Mouse (Mus musculus) kidney, embryonic 16.5 days (tissue): ENCODE measurements around the gene Lrrc51. TPM values are rescaled to one million over a fixed set of nuclear protein-coding genes. Genes with fewer than 3 reads are reported as not detected.

ENCODE experiments used
- ATAC-seq: fragments of 200-750 bp; cut with Nextera tagmentation; 2 replicates; pipeline ENCODE4 v1.8.0; 2017; ENCODE audit warnings: moderate TSS enrichment; ENCODE audit not compliant: low FRiP score, low TSS enrichment
- H3K27ac ChIP-seq: fragments of 300-500 bp; sonication (generic); 2 replicates; pipeline ENCODE4 v1.5.1; 2014; ENCODE audit warnings: low read length
- H3K27me3 ChIP-seq: fragments of 300-500 bp; sonication (generic); 2 replicates; pipeline ENCODE4 v1.6.1; 2014; ENCODE audit warnings: low read length, control low read depth, mixed read lengths; ENCODE audit not compliant: insufficient read depth
- H3K36me3 ChIP-seq: fragments of 300-500 bp; sonication (generic); 2 replicates; pipeline ENCODE4 v1.6.1; 2014; ENCODE audit warnings: low read length, control low read depth, mixed read lengths; ENCODE audit not compliant: insufficient read depth
- H3K4me1 ChIP-seq: fragments of 300-500 bp; sonication (generic); 2 replicates; pipeline ENCODE4 v1.6.1; 2014; ENCODE audit warnings: low read length, control low read depth, mixed read lengths; ENCODE audit not compliant: insufficient read depth
- H3K4me2 ChIP-seq: fragments of 300-500 bp; sonication (generic); replicated peaks from 2 replicates; pipeline ENCODE4 v1.6.1; 2014; ENCODE audit warnings: low read depth, low read length
- H3K4me3 ChIP-seq: fragments of 300-500 bp; sonication (generic); 2 replicates; pipeline ENCODE4 v1.5.1; 2014; ENCODE audit warnings: mild to moderate bottlenecking, low read length
- H3K9ac ChIP-seq: fragments of 300-500 bp; sonication (generic); replicated peaks from 2 replicates; pipeline ENCODE4 v1.6.1; 2014; ENCODE audit warnings: low read length
- H3K9me3 ChIP-seq: fragments of 300-500 bp; sonication (generic); 2 replicates; pipeline ENCODE4 v1.6.1; 2016; ENCODE audit warnings: low read length, control low read depth
- WGBS: fragments of 180-500 bp; shearing (Covaris S2); extraction: QIAGEN DNeasy Blood & Tissue Kit; methylation state at CpG from one replicate; pipeline ENCODE4 v1.1.7; 2014; 5-methylcytosine and 5-hydroxymethylcytosine counted together
- polyA plus RNA-seq: library from polyadenylated mRNA; unstranded; fragments of >200 nt; fragmentation: Nextera tagmentation; extraction: Ambion mirVana; gene quantifications from 2 replicates; pipeline ENCODE4 v1.2.1, GENCODE M21; 2015

The Lrrc51 gene
- polyA plus RNA-seq = 10.8 and 13.9 TPM in 2 replicates

DNA sequence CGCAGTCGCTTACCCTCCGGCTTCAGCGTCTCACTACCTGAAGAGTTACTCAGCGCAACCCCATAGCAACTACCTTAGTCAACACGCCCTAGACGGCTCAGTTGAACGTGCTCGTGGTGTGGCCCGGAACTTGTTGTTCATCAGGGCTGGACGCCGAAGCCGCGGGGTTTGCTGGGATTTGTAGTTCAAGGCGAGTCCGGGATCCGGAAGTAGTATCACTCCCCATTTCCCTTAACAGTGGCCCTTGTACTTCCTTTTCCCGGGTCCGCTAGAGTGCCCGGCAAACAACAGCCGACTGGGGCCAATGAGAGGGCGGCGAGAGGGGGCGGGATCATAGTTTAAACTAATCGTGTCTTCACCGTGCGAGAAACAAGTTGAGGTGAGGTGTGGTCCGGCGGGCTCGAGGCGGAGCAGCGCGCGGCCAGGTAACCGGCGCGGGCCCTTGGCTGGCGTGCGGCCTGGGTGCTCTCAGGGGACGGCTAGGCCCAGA lies at the start of gene Lrrc51, which contains the start of gene Numa1:
Gene Lrrc51 (minus strand): TSS at position 145 of the 490 bp plus-strand sequence.
Gene Numa1 (plus strand): TSS at position 361 of the 490 bp plus-strand sequence.
- WGBS = under 1% methylated on average over 40 of the region's 40 CpGs

DNA sequence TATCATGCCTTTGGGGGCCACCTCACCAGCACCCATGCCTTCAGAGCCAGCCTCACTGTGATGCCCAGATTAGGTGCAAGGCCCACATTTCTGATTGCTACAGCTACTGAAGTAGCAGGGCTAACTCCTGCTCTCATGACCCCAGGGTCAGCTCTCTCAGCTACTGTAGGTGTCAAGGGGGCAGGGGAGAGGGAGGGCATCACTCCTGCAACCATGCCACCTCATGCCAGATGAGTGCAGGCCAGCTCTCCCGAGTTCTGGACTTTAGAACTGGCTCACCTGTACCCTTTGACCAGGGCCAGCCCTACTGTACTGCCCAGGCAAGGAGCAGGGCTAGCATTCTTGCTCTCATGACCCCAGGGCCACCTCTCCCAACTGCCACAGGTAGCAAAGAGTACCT lies 49.0 kb upstream of the Lrrc51 start:
- WGBS = 81% methylated on average over 1 of the region's 1 CpGs
- Histone ChIP-seq H3K4me1 (0 out of 2 replicates have a peak, but pooled peaks cover 4% of the 10 kb centered on the region), H3K4me2 (no peak overlapping the region), H3K27ac (no peak overlapping the region), H3K27me3 (no peaks in the 10 kb centered on the region), H3K36me3 (peaks cover 24% of the 10 kb centered on the region; the same call in 1 of the 2 replicates), H3K9me3 (no peaks in the 10 kb centered on the region), H3K4me3 (no peak overlapping the region), H3K9ac (no peak overlapping the region)
- ATAC-seq = no peak

More for the DNA sequence above, at the start of gene Lrrc51, which contains the start of gene Numa1:
- H3K9ac ChIP-seq = peak within 1 kb of the TSS; percentile 78
- H3K4me2 ChIP-seq = peak within 1 kb of the TSS; percentile 78
- H3K4me3 ChIP-seq = peak within 1 kb of the TSS; percentile 65
- H3K4me1 ChIP-seq = peaks cover 17% of the 10 kb centered on the region; the same call in 1 of the 2 replicates
- ATAC-seq = peak; percentile 99
- peak within 1 kb of the TSS; percentile 59 for H3K27ac ChIP-seq
- H3K27me3 ChIP-seq = no peaks in the 10 kb centered on the region
- no peaks in the 10 kb centered on the region for H3K36me3 ChIP-seq
- no peaks in the 10 kb centered on the region for H3K9me3 ChIP-seq

DNA sequence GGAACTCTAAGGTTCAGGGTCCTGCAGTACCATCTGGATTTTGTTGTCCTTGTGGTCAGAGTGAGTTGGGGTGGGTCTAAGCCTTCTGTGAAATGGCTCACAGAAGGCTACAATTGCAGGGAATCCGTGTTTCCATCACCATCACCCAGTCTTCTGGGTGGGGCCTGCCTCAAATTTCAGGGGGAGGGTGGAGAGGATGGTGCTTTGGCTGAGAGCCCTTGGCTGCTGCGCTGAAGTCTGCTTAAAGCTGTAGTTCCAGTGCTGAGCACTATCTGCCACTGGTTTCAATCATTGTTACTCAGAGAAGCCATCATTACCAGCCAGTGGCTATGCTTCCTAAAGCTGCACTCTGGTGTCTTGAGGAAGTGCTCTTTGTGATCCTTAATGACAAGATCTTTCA lies 40.8 kb upstream of the Lrrc51 start:
- Histone ChIP-seq H3K27ac (no peak overlapping the region), H3K4me1 (peaks cover 34% of the 10 kb centered on the region), H3K4me3 (no peak overlapping the region), H3K27me3 (no peaks in the 10 kb centered on the region), H3K4me2 (no peak overlapping the region), H3K9me3 (no peaks in the 10 kb centered on the region), H3K36me3 (peaks cover 6% of the 10 kb centered on the region; the same call in 1 of the 2 replicates), H3K9ac (0 out of 2 replicates have a peak overlapping the region, but pooled peaks have one; percentile 20)
- ATAC-seq = no peak
- WGBS = 32% methylated on average over 2 of the region's 2 CpGs

DNA sequence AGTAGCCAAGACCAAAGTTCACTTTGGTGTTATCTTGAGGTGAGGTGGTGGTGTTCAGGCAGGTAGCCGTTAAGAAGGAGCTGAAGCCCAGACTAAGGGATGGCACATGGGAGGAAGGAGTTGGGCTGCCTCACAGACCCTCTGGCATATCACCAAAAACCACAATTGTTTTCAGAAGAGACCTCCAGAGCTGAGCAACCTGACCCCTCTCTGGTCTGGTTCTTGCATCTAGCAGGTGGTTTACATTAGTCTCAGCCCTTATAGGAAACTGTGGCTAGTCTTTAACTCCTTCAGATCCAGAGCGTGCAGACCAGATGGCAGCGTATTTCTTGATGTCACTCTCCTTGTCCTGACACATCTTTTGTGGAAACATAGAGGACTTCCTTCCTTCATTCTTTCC lies 40.0 kb upstream of the Lrrc51 start:
- 55% methylated on average over 3 of the region's 3 CpGs for WGBS
- no peak overlapping the region for H3K9ac ChIP-seq
- ATAC-seq = no peak
- H3K27me3 ChIP-seq = no peaks in the 10 kb centered on the region
- H3K9me3 ChIP-seq = no peaks in the 10 kb centered on the region
- no peak overlapping the region for H3K4me3 ChIP-seq
- no peak overlapping the region for H3K4me2 ChIP-seq
- H3K4me1 ChIP-seq = peaks cover 40% of the 10 kb centered on the region
- no peak overlapping the region; the same call in 1 of the 2 replicates for H3K27ac ChIP-seq
- H3K36me3 ChIP-seq = peaks cover 6% of the 10 kb centered on the region; the same call in 1 of the 2 replicates

DNA sequence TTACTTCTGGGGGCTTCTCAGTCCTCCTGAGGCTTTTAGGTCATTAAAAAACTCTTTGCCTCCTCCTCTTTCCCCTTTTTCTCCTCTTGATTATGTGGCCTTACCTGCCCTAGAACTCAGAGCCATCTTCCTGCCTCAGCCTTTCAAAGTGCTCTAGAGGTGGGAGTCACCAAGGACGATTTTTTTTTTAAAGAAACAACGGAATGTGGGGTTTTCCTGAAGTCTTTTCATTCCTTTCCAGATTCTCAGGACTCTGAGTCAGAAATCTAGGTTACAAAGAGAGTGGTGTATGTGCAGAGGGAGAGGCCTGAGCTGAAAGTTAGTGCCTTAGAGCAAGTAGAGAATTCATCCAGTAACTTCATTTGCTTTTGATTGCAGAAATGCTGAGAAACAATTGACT lies 38.0 kb upstream of the Lrrc51 start:
- peak overlapping the region; percentile 62 for H3K4me3 ChIP-seq
- WGBS = 48% methylated on average over 2 of the region's 2 CpGs
- H3K4me1 ChIP-seq = peaks cover 42% of the 10 kb centered on the region
- no peaks in the 10 kb centered on the region for H3K27me3 ChIP-seq
- H3K36me3 ChIP-seq = peaks cover 6% of the 10 kb centered on the region; the same call in 1 of the 2 replicates
- H3K9me3 ChIP-seq = no peaks in the 10 kb centered on the region
- peak overlapping the region; percentile 77 for H3K4me2 ChIP-seq
- peak overlapping the region; percentile 98 for H3K27ac ChIP-seq
- ATAC-seq = no peak
- H3K9ac ChIP-seq = peak overlapping the region; percentile 81

DNA sequence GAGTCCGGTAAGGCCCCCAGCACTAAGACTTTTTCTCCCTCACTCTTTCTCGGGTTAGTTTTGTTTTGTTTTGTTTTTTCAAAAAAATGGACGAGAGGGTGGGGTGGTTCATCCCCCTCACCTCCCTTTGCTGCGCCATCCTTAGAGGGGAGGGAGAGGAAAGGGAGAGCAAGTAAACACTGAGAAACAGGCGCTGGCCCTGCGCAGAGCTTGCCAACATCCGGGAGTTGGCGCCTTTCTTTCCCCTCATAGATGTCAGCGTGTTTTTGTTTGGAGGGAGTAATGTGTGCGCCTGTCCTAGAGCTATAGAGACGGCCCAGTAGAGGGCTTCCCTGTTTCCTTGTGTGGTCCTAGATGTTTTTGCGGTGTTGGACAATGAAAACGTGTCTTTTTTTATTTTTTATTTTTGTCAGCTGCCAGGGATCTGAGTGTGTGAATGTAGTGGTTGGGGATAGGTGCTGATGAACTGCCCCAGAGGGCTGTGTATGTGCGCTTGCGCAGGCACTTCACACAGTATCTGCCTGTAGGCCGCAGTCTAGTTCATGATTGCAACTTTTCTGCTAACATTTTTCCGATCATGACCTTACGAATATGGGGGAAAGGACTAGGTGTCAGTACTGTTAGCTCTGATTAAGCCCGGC lies 37.2 kb upstream of the Lrrc51 start:
- Histone ChIP-seq H3K4me2 (peak overlapping the region; percentile 77), H3K36me3 (peaks cover under 1% of the 10 kb centered on the region; the same call in 1 of the 2 replicates), H3K9ac (peak overlapping the region; percentile 81), H3K9me3 (no peaks in the 10 kb centered on the region), H3K27ac (peak overlapping the region; percentile 98), H3K27me3 (no peaks in the 10 kb centered on the region), H3K4me1 (peaks cover 44% of the 10 kb centered on the region), H3K4me3 (peak overlapping the region; percentile 62)
- ATAC-seq = peak; percentile 61
- 4% methylated on average over 19 of the region's 19 CpGs for WGBS

DNA sequence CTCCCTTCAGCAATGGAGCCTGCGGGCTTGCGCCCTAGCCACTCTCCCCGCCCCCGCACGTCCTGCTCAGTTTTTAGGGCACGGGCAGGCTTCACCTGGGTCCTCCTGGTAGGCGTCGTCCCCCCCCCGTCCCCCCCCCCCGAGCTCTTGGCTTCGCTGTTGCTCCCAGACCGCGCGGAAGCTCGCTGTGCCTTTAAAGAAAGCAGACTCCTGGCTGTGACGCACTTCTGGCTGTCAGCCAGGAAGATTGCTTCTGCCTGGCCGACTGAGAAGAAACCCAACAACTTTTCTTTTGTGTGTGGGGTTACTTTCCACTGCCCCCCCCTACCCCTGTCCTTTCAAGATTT lies 36.7 kb upstream of the Lrrc51 start:
- peak overlapping the region; percentile 77 for H3K4me2 ChIP-seq
- H3K4me3 ChIP-seq = peak overlapping the region; percentile 62
- peak; percentile 72; the same call in 1 of the 2 replicates for ATAC-seq
- WGBS = 0% methylated on average over 10 of the region's 17 CpGs
- no peaks in the 10 kb centered on the region for H3K27me3 ChIP-seq
- peak overlapping the region; percentile 98 for H3K27ac ChIP-seq
- H3K36me3 ChIP-seq = no peaks in the 10 kb centered on the region
- no peaks in the 10 kb centered on the region for H3K9me3 ChIP-seq
- peak overlapping the region; percentile 81 for H3K9ac ChIP-seq
- peaks cover 45% of the 10 kb centered on the region for H3K4me1 ChIP-seq

DNA sequence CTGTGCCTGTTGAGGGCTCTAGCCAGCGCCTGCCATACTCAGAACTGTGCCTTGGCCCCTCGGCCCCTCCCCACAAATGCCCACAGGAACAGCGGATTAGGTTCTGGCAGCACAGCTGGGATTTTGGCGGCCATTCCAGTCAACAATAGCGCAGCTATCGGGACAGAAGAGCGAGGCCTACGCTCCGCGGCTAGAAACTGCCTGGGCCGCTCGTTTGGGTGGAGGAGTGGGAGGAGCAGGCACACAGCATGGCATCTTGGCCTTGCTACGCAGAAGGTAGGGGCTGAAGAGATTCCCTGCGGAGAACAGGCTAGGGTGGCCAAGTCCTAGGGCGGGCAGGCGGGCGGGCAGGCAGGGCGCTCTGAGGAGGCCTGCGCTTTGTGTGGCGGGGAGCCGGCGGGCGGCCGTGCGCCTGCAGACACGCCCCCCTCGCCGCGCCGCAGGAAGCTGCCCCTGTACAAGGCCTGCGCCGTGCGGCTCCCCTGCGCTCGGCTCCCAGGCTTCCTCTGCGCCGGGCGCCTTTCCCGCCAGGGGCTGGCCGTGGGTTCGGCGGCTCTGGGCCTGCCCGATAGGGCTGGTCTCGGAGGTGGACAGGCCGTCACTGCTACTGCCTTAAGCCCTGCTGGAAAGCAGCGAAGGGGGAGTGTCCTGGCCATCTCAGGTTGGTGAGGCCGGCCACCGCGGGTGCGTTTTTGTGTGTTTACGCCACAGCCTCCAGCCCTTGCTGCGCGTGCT lies 36.2 kb upstream of the Lrrc51 start:
- Histone ChIP-seq H3K4me2 (peak overlapping the region; percentile 77), H3K27ac (peak overlapping the region; percentile 98), H3K36me3 (no peaks in the 10 kb centered on the region), H3K4me3 (peak overlapping the region; percentile 62), H3K9ac (peak overlapping the region; percentile 81), H3K27me3 (no peaks in the 10 kb centered on the region), H3K4me1 (peaks cover 42% of the 10 kb centered on the region), H3K9me3 (no peaks in the 10 kb centered on the region)
- ATAC-seq = peak; percentile 95
- under 1% methylated on average over 49 of the region's 53 CpGs for WGBS

DNA sequence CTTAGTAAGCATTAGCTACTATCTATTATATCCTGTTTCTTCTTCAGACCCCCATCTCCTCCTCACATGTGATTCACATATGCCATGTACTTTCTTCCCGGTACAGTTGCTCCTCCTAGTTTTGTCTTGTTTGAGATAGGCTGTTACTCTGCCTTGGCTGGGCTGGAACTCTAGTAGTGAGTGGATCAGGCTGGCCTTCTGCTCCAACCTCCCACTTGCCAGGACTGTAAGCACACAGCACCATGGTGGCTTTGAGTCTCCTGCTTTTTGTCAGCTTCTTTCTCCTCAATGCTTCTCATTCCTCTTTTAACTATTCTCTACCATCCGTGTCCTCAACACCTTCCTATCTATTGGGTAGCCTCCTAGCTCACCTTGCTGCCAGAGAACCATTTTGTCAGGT lies 35.1 kb upstream of the Lrrc51 start:
- ATAC-seq = no peak
- Histone ChIP-seq H3K9ac (peak overlapping the region; percentile 45), H3K27ac (peak overlapping the region; percentile 60; the same call in 1 of the 2 replicates), H3K4me2 (no peak overlapping the region), H3K9me3 (no peaks in the 10 kb centered on the region), H3K4me3 (no peak overlapping the region), H3K27me3 (no peaks in the 10 kb centered on the region), H3K4me1 (peaks cover 33% of the 10 kb centered on the region), H3K36me3 (no peaks in the 10 kb centered on the region)
- 54% methylated on average over 2 of the region's 2 CpGs for WGBS
